Mouse (Mus musculus): ENCODE measurements around the gene Sh2b2. TPM values are rescaled to one million over a fixed set of nuclear protein-coding genes. Genes with fewer than 3 reads are reported as not detected.

Sh2b2 gene
- polyA plus RNA-seq, 3 experiments from 2014 or later: 0.24 TPM; not detected in 2

- no peak for ATAC-seq
These were observed 66.8 kb downstream of the Sh2b2 start for GRCm38 (mm10) chr5:136179594-136179993.

DNA sequence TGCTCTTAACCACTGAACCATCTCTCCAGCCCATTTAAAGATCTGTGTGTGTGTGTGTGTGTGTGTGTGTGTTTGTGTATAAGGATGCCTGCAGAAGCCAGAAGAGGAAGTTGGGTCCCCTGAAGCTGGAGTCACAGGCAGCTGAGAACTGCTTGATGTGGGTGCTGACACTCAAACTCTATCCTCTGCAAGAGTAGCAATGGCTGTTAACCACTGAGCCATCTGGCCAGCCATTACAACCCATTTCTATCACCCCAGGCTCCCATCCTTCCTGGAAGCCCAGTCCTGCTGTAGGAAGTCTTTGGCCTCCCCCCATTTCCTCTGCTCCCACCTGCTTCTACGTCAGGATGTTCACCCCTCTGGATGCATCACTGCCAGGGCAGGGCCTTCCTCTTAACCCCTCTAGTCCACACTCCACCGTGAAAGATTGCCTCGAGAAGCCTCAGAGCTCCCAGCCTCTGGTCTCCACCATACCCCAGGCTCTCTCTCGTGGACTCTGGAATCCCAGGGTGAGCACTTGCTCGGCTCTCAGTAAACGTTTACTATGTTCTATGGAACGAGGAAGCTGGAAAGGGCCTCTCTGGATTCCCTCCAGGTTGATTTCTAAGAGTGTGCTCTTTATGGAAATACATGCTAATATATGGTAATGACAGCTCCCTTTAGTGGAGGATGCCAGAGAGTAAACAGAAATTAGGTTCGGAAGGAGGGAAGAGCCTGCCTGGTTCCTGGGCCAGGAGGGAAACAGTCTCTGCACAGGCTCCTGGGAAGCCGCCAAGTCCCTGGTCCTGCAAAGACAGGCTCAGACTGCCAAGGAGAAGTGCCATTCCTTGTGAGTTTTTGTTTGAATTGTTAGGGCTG is 72.5 kb downstream of the Sh2b2 start:
- ATAC-seq: no peak

GRCm38 (mm10) chr5:136172939-136173338 is 73.4 kb downstream of the Sh2b2 start:
- ATAC-seq: no peak

DNA sequence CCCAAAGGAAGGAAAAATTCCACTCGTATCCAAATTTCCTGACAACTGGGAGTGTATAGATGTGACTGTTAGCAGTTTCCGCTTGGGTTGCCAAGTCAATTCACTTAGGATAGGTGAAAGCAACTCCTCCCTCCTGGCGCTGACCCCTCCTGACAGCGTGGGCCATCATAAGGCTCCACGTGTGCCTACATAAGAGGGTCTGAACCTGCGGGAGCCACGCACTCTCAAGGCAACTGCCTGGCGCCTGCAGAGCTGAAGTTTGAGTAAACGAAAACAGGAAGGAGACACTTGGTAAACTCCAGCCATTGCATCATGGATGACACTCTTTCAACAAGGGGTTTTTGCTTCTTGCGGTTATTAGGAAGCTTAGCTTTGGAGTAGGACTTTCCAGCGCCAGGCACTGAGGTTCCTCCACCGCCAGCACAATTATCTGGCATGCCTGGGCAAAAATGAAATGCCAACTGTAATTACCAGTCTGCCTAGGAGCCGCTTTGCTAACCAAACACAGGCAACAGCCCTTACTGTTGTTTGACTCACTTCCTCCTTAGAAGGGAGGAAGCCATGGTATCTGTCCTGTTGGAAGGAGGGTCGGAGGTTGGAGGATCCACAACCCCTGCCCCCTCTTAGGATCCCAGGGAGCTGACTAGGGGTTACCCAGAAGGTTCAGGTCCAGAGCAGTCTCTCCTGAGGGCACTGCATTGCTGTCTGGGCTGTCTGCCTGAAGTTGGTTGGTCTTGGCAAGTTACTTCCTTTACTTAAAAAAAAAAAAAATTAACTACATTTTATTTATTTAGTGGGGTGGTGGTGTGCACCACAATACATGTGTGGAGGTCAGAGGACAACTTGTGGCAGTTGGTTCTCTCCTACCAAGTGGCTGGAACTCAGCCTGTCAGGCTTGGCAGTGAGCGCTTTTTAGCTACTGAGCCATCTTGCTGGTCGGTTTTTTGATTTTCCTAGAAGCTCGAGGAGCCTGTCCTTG is 74.7 kb downstream of the Sh2b2 start:
- ATAC-seq: peak; percentile 49

DNA sequence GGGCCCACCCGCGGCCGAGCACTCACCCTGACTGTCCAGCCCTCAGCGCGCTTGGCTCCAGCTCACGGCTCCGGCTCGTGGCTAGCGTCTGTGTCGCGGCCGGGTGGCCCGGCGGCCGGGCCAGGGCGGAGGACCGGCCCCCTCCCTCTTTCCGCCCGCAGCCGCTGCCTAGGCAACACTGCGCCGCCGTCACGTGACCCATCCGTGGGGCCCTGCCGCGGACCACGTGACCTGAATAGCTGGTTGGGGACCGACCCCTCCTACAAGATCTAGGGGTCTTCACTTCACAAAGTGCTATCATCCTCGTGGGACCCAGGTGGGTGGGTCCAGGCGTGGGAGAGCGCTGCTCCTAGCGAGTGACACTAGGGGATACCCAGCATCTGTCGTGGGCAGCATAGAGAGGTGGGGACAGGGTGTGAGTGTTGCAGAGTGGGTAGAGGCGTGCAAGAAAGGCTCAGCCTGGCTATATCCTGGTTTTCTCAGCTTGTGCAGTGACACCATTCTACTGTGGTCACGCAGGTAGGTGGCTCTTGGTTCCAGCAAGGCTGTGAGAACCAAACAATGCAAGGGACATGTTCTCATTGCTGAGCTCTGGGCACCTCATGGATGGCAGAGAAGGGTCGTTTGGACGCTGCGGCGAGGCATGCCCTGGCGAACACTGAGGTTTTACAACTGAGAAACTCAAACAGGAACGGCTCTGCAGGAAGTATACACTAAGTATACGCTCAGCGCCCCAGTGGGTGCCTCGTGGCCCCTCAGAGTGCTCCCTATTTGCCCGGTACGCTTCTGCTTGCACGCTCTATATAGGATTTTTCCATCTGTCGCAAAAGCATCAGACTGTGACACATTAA is 75.6 kb downstream of the Sh2b2 start, which contains the start of gene Orai2:
Gene Orai2 (minus strand): TSS at position 202 of the 851 bp plus-strand sequence.
- ATAC-seq: peak; percentile 69

DNA sequence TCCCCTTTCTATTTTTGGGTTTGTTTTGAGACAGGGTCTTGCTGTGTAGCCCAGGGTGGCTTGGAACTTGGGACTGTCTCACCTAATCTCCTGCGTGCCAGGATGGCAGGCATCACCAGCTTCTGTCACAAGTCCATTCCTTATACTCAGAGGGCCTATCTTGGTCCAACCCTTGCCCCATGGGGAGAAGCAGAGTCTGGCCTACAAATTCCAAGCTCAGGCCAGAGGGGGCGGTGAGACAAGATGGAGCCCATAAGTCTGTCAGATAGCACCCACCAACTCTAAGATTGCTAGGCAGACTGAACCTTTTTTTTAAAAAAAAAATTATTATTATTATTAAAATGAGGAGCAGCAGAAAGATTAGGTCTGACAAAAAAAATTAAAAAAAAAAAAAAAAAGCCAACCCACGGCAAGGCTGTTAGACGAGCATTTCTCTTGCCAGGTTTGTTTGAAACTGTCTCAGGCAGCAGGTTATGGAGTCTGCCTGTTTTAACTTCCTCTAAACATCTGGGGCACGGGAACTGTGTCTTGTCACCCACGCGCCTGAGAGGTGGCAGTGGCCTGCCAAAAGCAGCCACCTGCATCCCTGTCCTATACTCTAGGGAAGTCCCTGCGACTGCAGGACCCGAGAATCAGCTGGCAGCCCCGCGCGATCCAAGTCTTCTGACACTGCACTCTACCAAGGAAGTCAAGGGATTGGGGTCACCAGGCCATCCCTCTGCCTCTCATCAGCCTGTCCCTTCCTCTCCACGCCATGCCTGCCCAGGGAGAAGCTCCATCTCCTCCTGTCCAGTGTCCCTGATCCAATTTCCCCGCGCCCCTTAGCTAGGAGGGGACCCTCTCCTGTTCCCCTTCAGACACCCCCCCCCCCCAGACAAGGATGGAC is 76.5 kb downstream of the Sh2b2 start:
- peak; percentile 33 for ATAC-seq

Other genes with a start within 250 kb of the Sh2b2 start
- gene Upk3b, start 208.1 kb downstream of the Sh2b2 start, polyA plus RNA-seq (2017; shearing (Covaris generic)): under 1 TPM in 1 of 3 experiments, not detected in 2; 0.16 TPM
- gene Upk3bl, start 192.1 kb downstream of the Sh2b2 start, polyA plus RNA-seq (2017; shearing (Covaris generic)): not detected
- gene Rasa4, start 162.6 kb downstream of the Sh2b2 start, polyA plus RNA-seq (2017; shearing (Covaris generic)): 1 to 10 TPM; 1.5 to 2.4 (median 1.7) TPM
- 100 to 1,000 TPM; 120 to 150 (median 121) TPM for gene Polr2j, start 129.9 kb downstream of the Sh2b2 start, polyA plus RNA-seq (2017; shearing (Covaris generic))
- 10 to 100 TPM; 37.0 to 37.7 (median 37.2) TPM for gene Lrwd1, start 110.5 kb downstream of the Sh2b2 start, polyA plus RNA-seq (2017; shearing (Covaris generic))
- gene Alkbh4, start 110.4 kb downstream of the Sh2b2 start, polyA plus RNA-seq (2017; shearing (Covaris generic)): 10 to 100 TPM; 51.3 to 63.3 (median 56.7) TPM
- 10 to 100 TPM; 55.8 to 72.0 (median 64.8) TPM for gene Orai2, start 75.8 kb downstream of the Sh2b2 start, polyA plus RNA-seq (2017; shearing (Covaris generic))
- 10 to 100 TPM; 40.9 to 48.3 (median 45.5) TPM for gene Prkrip1, start 47.6 kb downstream of the Sh2b2 start, polyA plus RNA-seq (2017; shearing (Covaris generic))